ENCODE assay signal across 8 mouse cellular contexts in genomic region chr8:120538397-120539240, GRCm38 (mm10). TPM values are rescaled to one million over a fixed set of nuclear protein-coding genes. Genes with fewer than 3 reads are reported as not detected.
DNase-seq lines count a peak whose midpoint lies in the region; ATAC-seq and TF ChIP-seq lines count a peak whose summit lies in the region.

No protein-coding gene starts in this region.

- no peaks in the 10 kb centered on the region for H3K27me3 ChIP-seq in cerebellum, adult 2 months (ENCODE audit: control insufficient read depth, insufficient read depth, low read length)
- H3K27me3 ChIP-seq in forebrain, embryonic 16.5 days (replicated peaks; ENCODE audit: control insufficient read depth, insufficient read depth, low read length) = no peaks in the 10 kb centered on the region
- peaks cover 7% of the 10 kb centered on the region; the same call in 1 of the 2 replicates for H3K27me3 ChIP-seq in hindbrain, embryonic 12.5 days

- H3K9me3 ChIP-seq in forebrain, embryonic 16.5 days (ENCODE audit: control insufficient read depth, low read length) = no peaks in the 10 kb centered on the region
- H3K9me3 ChIP-seq in hindbrain, embryonic 12.5 days (replicated peaks) = no peaks in the 10 kb centered on the region

- DNase-seq in Muller cell, postnatal 12 days (ENCODE audit: inconsistent ontology term) = peak; percentile 85
- peak; percentile 81 to 86 for DNase-seq in cerebellum, adult 2 months
- peak; percentile 72 for DNase-seq in left cerebral cortex, postnatal 36 days (ENCODE audit: low spot score in 2 of 2)
- peak; percentile 66 for DNase-seq in right cerebral cortex, postnatal 4 days
- DNase-seq in urinary bladder, postnatal 4 days (ENCODE audit: low spot score in 2 of 2) = peak; percentile 79 to 80

- 5% methylated on average over 37 of the region's 37 CpGs for WGBS in cerebellum, adult 2 months
- WGBS in forebrain, embryonic 16.5 days = under 1% methylated on average over 37 of the region's 37 CpGs
- WGBS in hindbrain, embryonic 12.5 days = 3% methylated on average over 33 of the region's 37 CpGs

- no peak for TF ChIP-seq CTCF in cerebellum, adult 2 months (IDR thresholded peaks at IDR 0.05; ENCODE audit: borderline replicate concordance, insufficient read depth, low read depth, low read length)

- H3K4me3 ChIP-seq in cerebellum, adult 2 months (replicated peaks; ENCODE audit: insufficient read depth, low read depth, low read length) = peak overlapping the region; percentile 55
- peak overlapping the region; percentile 64 for H3K4me3 ChIP-seq in forebrain, embryonic 16.5 days (replicated peaks; ENCODE audit: low read length)
- peak overlapping the region; percentile 57 for H3K4me3 ChIP-seq in hindbrain, embryonic 12.5 days

- TF ChIP-seq POLR2A in cerebellum, adult 2 months (IDR thresholded peaks at IDR 0.05; ENCODE audit: borderline replicate concordance, insufficient read depth, low read length) = 0 out of 2 replicates have a peak, but pooled peaks have one; percentile 12

- peak overlapping the region; percentile 98 for H3K27ac ChIP-seq in cerebellum, adult 2 months (ENCODE audit: insufficient read depth, low read length)
- peak overlapping the region; percentile 100 for H3K27ac ChIP-seq in forebrain, embryonic 16.5 days (ENCODE audit: low read length)
- peak overlapping the region; percentile 99 for H3K27ac ChIP-seq in hindbrain, embryonic 12.5 days

- peak overlapping the region; percentile 95 for H3K9ac ChIP-seq in forebrain, embryonic 16.5 days (replicated peaks; ENCODE audit: low read depth, low read length)
- H3K9ac ChIP-seq in hindbrain, embryonic 12.5 days = peak overlapping the region; percentile 75

- peak; percentile 28 for ATAC-seq in forebrain, embryonic 16.5 days
- ATAC-seq in hindbrain, embryonic 12.5 days (ENCODE audit: low FRiP score) = peak; percentile 41; the same call in 1 of the 2 replicates
- ATAC-seq in megakaryocyte-erythroid progenitor cell, adult 5-6 weeks (replicated peaks; ENCODE audit: low FRiP score, low TSS enrichment, poor library complexity, severe bottlenecking) = peak; percentile 13; the same call in 1 of the 2 replicates

- intact Hi-C loops in left cerebral cortex, postnatal 36 days (cut with DNase I) = loop anchor here (5.0 kb wide), 1 partner anchor 111 kb away; no protein-coding TSS in a partner anchor

- peak overlapping the region; percentile 99 for H3K4me2 ChIP-seq in forebrain, embryonic 16.5 days (ENCODE audit: low read length)
- peak overlapping the region; percentile 87 for H3K4me2 ChIP-seq in hindbrain, embryonic 12.5 days (replicated peaks)

- H3K4me1 ChIP-seq in cerebellum, adult 2 months (ENCODE audit: control insufficient read depth, insufficient read depth, low read length) = peaks cover 26% of the 10 kb centered on the region
- peaks cover 82% of the 10 kb centered on the region for H3K4me1 ChIP-seq in forebrain, embryonic 16.5 days (replicated peaks; ENCODE audit: control insufficient read depth, insufficient read depth, low read length)
- peaks cover 94% of the 10 kb centered on the region for H3K4me1 ChIP-seq in hindbrain, embryonic 12.5 days

- no peaks in the 10 kb centered on the region for H3K36me3 ChIP-seq in forebrain, embryonic 16.5 days (ENCODE audit: control insufficient read depth, insufficient read depth)
- no peaks in the 10 kb centered on the region for H3K36me3 ChIP-seq in hindbrain, embryonic 12.5 days

RNA-seq across cellular contexts. Expression of gene Gins2, which starts 50.5 kb away (rescaled TPM):
- 2.1 and 2.5 TPM in 2 replicates for polyA plus RNA-seq in cerebellum, adult 2 months (2012; rRNA removed)
- 23.1 and 24.3 TPM in 2 replicates for polyA plus RNA-seq in forebrain, embryonic 16.5 days (2015; fragmentation: Nextera tagmentation; extraction: Ambion mirVana)
- 49.6 and 65.3 TPM in 2 replicates for polyA plus RNA-seq in hindbrain, embryonic 12.5 days (2016; fragmentation: Nextera tagmentation; extraction: Ambion mirVana)
- 1 to 10 TPM in 1 of 2 experiments, under 1 TPM in 1; 0.74 to 1.8 TPM for total RNA-seq in left cerebral cortex, postnatal 36 days (2021)
- total RNA-seq in megakaryocyte-erythroid progenitor cell, adult 5-6 weeks (2014; fragmentation: Nextera tagmentation) = 76.6 and 99.8 TPM in 2 replicates
- 43.8 and 62.0 TPM in 2 replicates for total RNA-seq in megakaryocyte-erythroid progenitor cell, adult 5-6 weeks (2017)

Comparison
In these comparisons a context has a peak if more than half of its experiments do, and no peak if none do; other contexts are left out.
1. Peak in every context shown above with its lines: DNase-seq, ATAC-seq, H3K4me3 ChIP-seq and H3K27ac ChIP-seq.